Mouse (Mus musculus): ENCODE results near the gene Ndufs7. TPM values are rescaled to one million over a fixed set of nuclear protein-coding genes. Genes with fewer than 3 reads are reported as not detected.

Ndufs7 gene
- 584 and 605 TPM in 2 replicates for polyA plus RNA-seq (2015; fragmentation: Nextera tagmentation; extraction: Ambion mirVana)

- ATAC-seq = peak; percentile 93
- under 1% methylated on average over 53 of the region's 53 CpGs for WGBS
- Histone ChIP-seq H3K4me1 (replicated peaks; ENCODE audit: control insufficient read depth, insufficient read depth, low read length) (no peaks in the 10 kb centered on the region), H3K9me3 (ENCODE audit: control insufficient read depth) (no peaks in the 10 kb centered on the region), H3K4me3 (ENCODE audit: low read depth, low read length) (peak within 1 kb of the TSS; percentile 79), H3K9ac (ENCODE audit: low read depth, low read length) (peak within 1 kb of the TSS; percentile 83), H3K4me2 (replicated peaks; ENCODE audit: low read depth) (peak within 1 kb of the TSS; percentile 81), H3K27ac (ENCODE audit: low read depth, low read length) (peak within 1 kb of the TSS; percentile 92), H3K27me3 (replicated peaks; ENCODE audit: control insufficient read depth, insufficient read depth, low read length) (no peaks in the 10 kb centered on the region), H3K36me3 (ENCODE audit: control insufficient read depth, insufficient read depth) (peaks cover 26% of the 10 kb centered on the region)
- no peak; the same call in 1 of the 2 replicates for TF ChIP-seq CTCF (IDR thresholded peaks at IDR 0.05; ENCODE audit: low read depth)
Observed at GRCm38 (mm10) chr10:80248971-80249640, at the start of gene Ndufs7. Gene Ndufs7, plus strand, starts transcription at chr10:80249121.

- peak; percentile 72 for ATAC-seq
- peak; percentile 96 for TF ChIP-seq CTCF (IDR thresholded peaks at IDR 0.05; ENCODE audit: low read depth)
- H3K36me3 ChIP-seq (ENCODE audit: control insufficient read depth, insufficient read depth) = no peaks in the 10 kb centered on the region
Observed at GRCm38 (mm10) chr10:80199440-80200008, 49.4 kb upstream of the Ndufs7 start.

GRCm38 (mm10) chr10:80200485-80200884 is 48.4 kb upstream of the Ndufs7 start:
- no peak overlapping the region for H3K9ac ChIP-seq (ENCODE audit: low read depth, low read length)
- TF ChIP-seq CTCF (IDR thresholded peaks at IDR 0.05; ENCODE audit: low read depth) = no peak
- no peak for ATAC-seq
- no peaks in the 10 kb centered on the region for H3K4me1 ChIP-seq (replicated peaks; ENCODE audit: control insufficient read depth, insufficient read depth, low read length)
- no peaks in the 10 kb centered on the region for H3K9me3 ChIP-seq (ENCODE audit: control insufficient read depth)
- no peak overlapping the region for H3K27ac ChIP-seq (ENCODE audit: low read depth, low read length)
- no peak overlapping the region for H3K4me2 ChIP-seq (replicated peaks; ENCODE audit: low read depth)
- no peaks in the 10 kb centered on the region for H3K27me3 ChIP-seq (replicated peaks; ENCODE audit: control insufficient read depth, insufficient read depth, low read length)
- WGBS = 81% methylated on average over 6 of the region's 6 CpGs
- H3K4me3 ChIP-seq (ENCODE audit: low read depth, low read length) = no peak overlapping the region
- no peaks in the 10 kb centered on the region for H3K36me3 ChIP-seq (ENCODE audit: control insufficient read depth, insufficient read depth)

More at GRCm38 (mm10) chr10:80199440-80200008, 49.4 kb upstream of the Ndufs7 start:
- Histone ChIP-seq H3K27ac (ENCODE audit: low read depth, low read length) (no peak overlapping the region), H3K4me1 (replicated peaks; ENCODE audit: control insufficient read depth, insufficient read depth, low read length) (no peaks in the 10 kb centered on the region), H3K27me3 (replicated peaks; ENCODE audit: control insufficient read depth, insufficient read depth, low read length) (no peaks in the 10 kb centered on the region), H3K9me3 (ENCODE audit: control insufficient read depth) (no peaks in the 10 kb centered on the region), H3K4me2 (replicated peaks; ENCODE audit: low read depth) (no peak overlapping the region), H3K4me3 (ENCODE audit: low read depth, low read length) (no peak overlapping the region), H3K9ac (ENCODE audit: low read depth, low read length) (no peak overlapping the region)
- 52% methylated on average over 3 of the region's 3 CpGs for WGBS

- ATAC-seq = no peak
Observed at GRCm38 (mm10) chr10:80204055-80204454, 44.9 kb upstream of the Ndufs7 start.

GRCm38 (mm10) chr10:80207201-80207600 is 41.7 kb upstream of the Ndufs7 start:
- no peak overlapping the region for H3K27ac ChIP-seq (ENCODE audit: low read depth, low read length)
- no peak for ATAC-seq
- no peak overlapping the region for H3K4me3 ChIP-seq (ENCODE audit: low read depth, low read length)
- H3K36me3 ChIP-seq (ENCODE audit: control insufficient read depth, insufficient read depth) = no peaks in the 10 kb centered on the region
- no peaks in the 10 kb centered on the region for H3K9me3 ChIP-seq (ENCODE audit: control insufficient read depth)
- TF ChIP-seq CTCF (IDR thresholded peaks at IDR 0.05; ENCODE audit: low read depth) = no peak
- no peaks in the 10 kb centered on the region for H3K4me1 ChIP-seq (replicated peaks; ENCODE audit: control insufficient read depth, insufficient read depth, low read length)
- WGBS = 67% methylated on average over 1 of the region's 1 CpGs
- H3K4me2 ChIP-seq (replicated peaks; ENCODE audit: low read depth) = no peak overlapping the region
- H3K9ac ChIP-seq (ENCODE audit: low read depth, low read length) = no peak overlapping the region
- no peaks in the 10 kb centered on the region for H3K27me3 ChIP-seq (replicated peaks; ENCODE audit: control insufficient read depth, insufficient read depth, low read length)

More at GRCm38 (mm10) chr10:80204055-80204454, 44.9 kb upstream of the Ndufs7 start:
- no peak overlapping the region for H3K27ac ChIP-seq (ENCODE audit: low read depth, low read length)
- WGBS = 29% methylated on average over 7 of the region's 7 CpGs
- H3K9ac ChIP-seq (ENCODE audit: low read depth, low read length) = no peak overlapping the region
- no peak for TF ChIP-seq CTCF (IDR thresholded peaks at IDR 0.05; ENCODE audit: low read depth)
- no peaks in the 10 kb centered on the region for H3K9me3 ChIP-seq (ENCODE audit: control insufficient read depth)
- H3K4me2 ChIP-seq (replicated peaks; ENCODE audit: low read depth) = no peak overlapping the region
- no peaks in the 10 kb centered on the region for H3K27me3 ChIP-seq (replicated peaks; ENCODE audit: control insufficient read depth, insufficient read depth, low read length)
- no peaks in the 10 kb centered on the region for H3K4me1 ChIP-seq (replicated peaks; ENCODE audit: control insufficient read depth, insufficient read depth, low read length)
- no peaks in the 10 kb centered on the region for H3K36me3 ChIP-seq (ENCODE audit: control insufficient read depth, insufficient read depth)
- no peak overlapping the region for H3K4me3 ChIP-seq (ENCODE audit: low read depth, low read length)

GRCm38 (mm10) chr10:80207676-80208075 is 41.2 kb upstream of the Ndufs7 start:
- H3K27me3 ChIP-seq (replicated peaks; ENCODE audit: control insufficient read depth, insufficient read depth, low read length) = no peaks in the 10 kb centered on the region
- no peak for TF ChIP-seq CTCF (IDR thresholded peaks at IDR 0.05; ENCODE audit: low read depth)
- no peaks in the 10 kb centered on the region for H3K4me1 ChIP-seq (replicated peaks; ENCODE audit: control insufficient read depth, insufficient read depth, low read length)
- H3K36me3 ChIP-seq (ENCODE audit: control insufficient read depth, insufficient read depth) = no peaks in the 10 kb centered on the region
- H3K27ac ChIP-seq (ENCODE audit: low read depth, low read length) = no peak overlapping the region
- no peak for ATAC-seq
- 81% methylated on average over 10 of the region's 10 CpGs for WGBS
- no peak overlapping the region for H3K4me3 ChIP-seq (ENCODE audit: low read depth, low read length)
- H3K9ac ChIP-seq (ENCODE audit: low read depth, low read length) = no peak overlapping the region
- H3K9me3 ChIP-seq (ENCODE audit: control insufficient read depth) = no peaks in the 10 kb centered on the region
- H3K4me2 ChIP-seq (replicated peaks; ENCODE audit: low read depth) = no peak overlapping the region

All from intestine, postnatal 0 days (tissue).